Mouse (Mus musculus): ENCODE results near the gene Hipk1.

GRCm38 (mm10) chr3:103705426-103705825 is 85.9 kb downstream of the Hipk1 start:
- no peak for TF ChIP-seq EP300 (IDR thresholded peaks at IDR 0.05; ENCODE audit: insufficient read depth, low read depth, low read length)
- no peak for TF ChIP-seq CTCF (IDR thresholded peaks at IDR 0.05)
- TF ChIP-seq POLR2A (IDR thresholded peaks at IDR 0.05; ENCODE audit: insufficient read depth, low read depth, low read length): no peak

All from heart, adult 2 months (tissue).